8 mouse cellular contexts compared by ENCODE assay signal in genomic region chrX:9273377-9274002, GRCm38 (mm10). TPM values are rescaled to one million over a fixed set of nuclear protein-coding genes. Genes with fewer than 3 reads are reported as not detected.
DNase-seq lines count a peak whose midpoint lies in the region; ATAC-seq and TF ChIP-seq lines count a peak whose summit lies in the region.

No protein-coding gene starts in this region.

- H3K27me3 ChIP-seq in kidney, postnatal 0 days (ENCODE audit: insufficient read depth, low read length) = no peaks in the 10 kb centered on the region
- peaks cover 7% of the 10 kb centered on the region; the same call in 1 of the 2 replicates for H3K27me3 ChIP-seq in embryonic facial prominence, embryonic 13.5 days
- no peaks in the 10 kb centered on the region for H3K27me3 ChIP-seq in intestine, embryonic 16.5 days (replicated peaks; ENCODE audit: control insufficient read depth, insufficient read depth, low read length)
- H3K27me3 ChIP-seq in neural tube, embryonic 12.5 days (replicated peaks) = no peaks in the 10 kb centered on the region

- H3K9ac ChIP-seq in kidney, postnatal 0 days (ENCODE audit: low read depth, low read length) = no peak overlapping the region
- H3K9ac ChIP-seq in embryonic facial prominence, embryonic 13.5 days = no peak overlapping the region
- H3K9ac ChIP-seq in intestine, embryonic 16.5 days (ENCODE audit: low read depth, low read length) = peak overlapping the region; percentile 65; the same call in 1 of the 2 replicates
- H3K9ac ChIP-seq in neural tube, embryonic 12.5 days = no peak overlapping the region

- no peak for TF ChIP-seq CTCF in kidney, postnatal 0 days (IDR thresholded peaks at IDR 0.05; ENCODE audit: low read depth)

- H3K27ac ChIP-seq in kidney, postnatal 0 days = no peak overlapping the region
- H3K27ac ChIP-seq in embryonic facial prominence, embryonic 13.5 days = no peak overlapping the region
- no peak overlapping the region for H3K27ac ChIP-seq in intestine, embryonic 16.5 days (ENCODE audit: low read length)
- no peak overlapping the region for H3K27ac ChIP-seq in neural tube, embryonic 12.5 days

- H3K4me3 ChIP-seq in kidney, postnatal 0 days (replicated peaks; ENCODE audit: low read depth, low read length) = no peak overlapping the region
- peak overlapping the region; percentile 56 for H3K4me3 ChIP-seq in embryonic facial prominence, embryonic 13.5 days
- H3K4me3 ChIP-seq in intestine, embryonic 16.5 days (ENCODE audit: low read length) = peak overlapping the region; percentile 61
- H3K4me3 ChIP-seq in neural tube, embryonic 12.5 days = peak overlapping the region; percentile 56

- ATAC-seq in kidney, postnatal 0 days (replicated peaks; ENCODE audit: low FRiP score, low read depth) = no peak
- ATAC-seq in embryonic facial prominence, embryonic 13.5 days (ENCODE audit: insufficient number of reproducible peaks, insufficient read depth, low FRiP score, low TSS enrichment, low read depth) = no peak
- ATAC-seq in intestine, embryonic 16.5 days = no peak
- ATAC-seq in neural tube, embryonic 12.5 days (ENCODE audit: low FRiP score, low read depth) = no peak

- H3K9me3 ChIP-seq in kidney, postnatal 0 days (replicated peaks; ENCODE audit: low read length) = no peaks in the 10 kb centered on the region
- no peaks in the 10 kb centered on the region for H3K9me3 ChIP-seq in embryonic facial prominence, embryonic 13.5 days
- no peaks in the 10 kb centered on the region for H3K9me3 ChIP-seq in intestine, embryonic 16.5 days (ENCODE audit: control insufficient read depth, low read length)
- H3K9me3 ChIP-seq in neural tube, embryonic 12.5 days = no peaks in the 10 kb centered on the region

- WGBS in kidney, postnatal 0 days = 60% methylated on average over 12 of the region's 12 CpGs
- 60% methylated on average over 12 of the region's 12 CpGs for WGBS in embryonic facial prominence, embryonic 13.5 days
- WGBS in intestine, embryonic 16.5 days = 63% methylated on average over 12 of the region's 12 CpGs
- 64% methylated on average over 12 of the region's 12 CpGs for WGBS in neural tube, embryonic 12.5 days

- no peak for DNase-seq in kidney, postnatal 0 days (ENCODE audit: low spot score)
- no peak for DNase-seq in kidney, adult 11 months
- DNase-seq in right cerebral cortex, adult 18-20 months = no peak
- DNase-seq in right cerebral cortex, postnatal 4 days = no peak
- no peak for DNase-seq in adrenal gland, postnatal 25 days

- peak overlapping the region; percentile 54 for H3K4me2 ChIP-seq in kidney, postnatal 0 days (ENCODE audit: low read length)
- H3K4me2 ChIP-seq in embryonic facial prominence, embryonic 13.5 days = peak overlapping the region; percentile 61
- peak overlapping the region; percentile 40 for H3K4me2 ChIP-seq in intestine, embryonic 16.5 days (ENCODE audit: low read depth, low read length)
- H3K4me2 ChIP-seq in neural tube, embryonic 12.5 days (replicated peaks) = peak overlapping the region; percentile 58

- no peaks in the 10 kb centered on the region for H3K4me1 ChIP-seq in kidney, postnatal 0 days (replicated peaks; ENCODE audit: insufficient read depth, low read length)
- H3K4me1 ChIP-seq in embryonic facial prominence, embryonic 13.5 days = no peaks in the 10 kb centered on the region
- H3K4me1 ChIP-seq in intestine, embryonic 16.5 days (ENCODE audit: control insufficient read depth, insufficient read depth, low read length) = no peaks in the 10 kb centered on the region
- no peaks in the 10 kb centered on the region for H3K4me1 ChIP-seq in neural tube, embryonic 12.5 days

- no peaks in the 10 kb centered on the region for H3K36me3 ChIP-seq in kidney, postnatal 0 days (ENCODE audit: insufficient read depth, low read length)
- no peaks in the 10 kb centered on the region for H3K36me3 ChIP-seq in embryonic facial prominence, embryonic 13.5 days
- H3K36me3 ChIP-seq in intestine, embryonic 16.5 days (ENCODE audit: control insufficient read depth, insufficient read depth, low read length) = no peaks in the 10 kb centered on the region
- H3K36me3 ChIP-seq in neural tube, embryonic 12.5 days = no peaks in the 10 kb centered on the region

RNA-seq across cellular contexts. Expression of gene Xk, which starts 0.9 kb away (rescaled TPM):
- 0.47 and 0.61 TPM in 2 replicates for polyA plus RNA-seq in kidney, postnatal 0 days (2015; fragmentation: Nextera tagmentation; extraction: Ambion mirVana)
- polyA plus RNA-seq in embryonic facial prominence, embryonic 13.5 days (2015; fragmentation: Nextera tagmentation; extraction: Ambion mirVana) = 1.0 and 1.4 TPM in 2 replicates
- polyA plus RNA-seq in intestine, embryonic 16.5 days (2015; fragmentation: Nextera tagmentation; extraction: Ambion mirVana) = 3.8 and 4.2 TPM in 2 replicates
- polyA plus RNA-seq in neural tube, embryonic 12.5 days (2016; fragmentation: Nextera tagmentation; extraction: Ambion mirVana) = 2.6 and 3.2 TPM in 2 replicates
- 1.5 and 2.0 TPM in 2 replicates for total RNA-seq in adrenal gland, postnatal 25 days (2021)

RNA-seq across cellular contexts. Expression of gene H2al1m, which starts 10.1 kb away (rescaled TPM):
- not detected in 2 replicates for polyA plus RNA-seq in kidney, postnatal 0 days (2015; fragmentation: Nextera tagmentation; extraction: Ambion mirVana)
- not detected in 2 replicates for polyA plus RNA-seq in embryonic facial prominence, embryonic 13.5 days (2015; fragmentation: Nextera tagmentation; extraction: Ambion mirVana)
- polyA plus RNA-seq in intestine, embryonic 16.5 days (2015; fragmentation: Nextera tagmentation; extraction: Ambion mirVana) = not detected in 2 replicates
- 0.53 TPM in 1 of 2 replicates, not detected in the other for polyA plus RNA-seq in neural tube, embryonic 12.5 days (2016; fragmentation: Nextera tagmentation; extraction: Ambion mirVana)
- not detected in 2 replicates for total RNA-seq in adrenal gland, postnatal 25 days (2021)

RNA-seq across cellular contexts. Expression of gene Gm14862, which starts 16.8 kb away (rescaled TPM):
- polyA plus RNA-seq in kidney, postnatal 0 days (2015; fragmentation: Nextera tagmentation; extraction: Ambion mirVana) = not detected in 2 replicates
- not detected in 2 replicates for polyA plus RNA-seq in embryonic facial prominence, embryonic 13.5 days (2015; fragmentation: Nextera tagmentation; extraction: Ambion mirVana)
- polyA plus RNA-seq in intestine, embryonic 16.5 days (2015; fragmentation: Nextera tagmentation; extraction: Ambion mirVana) = not detected in 2 replicates
- 0.28 TPM in 1 of 2 replicates, not detected in the other for polyA plus RNA-seq in neural tube, embryonic 12.5 days (2016; fragmentation: Nextera tagmentation; extraction: Ambion mirVana)
- total RNA-seq in adrenal gland, postnatal 25 days (2021) = not detected in 2 replicates
